Mouse (Mus musculus): ENCODE measurements around the gene Nup133. TPM values are rescaled to one million over a fixed set of nuclear protein-coding genes. Genes with fewer than 3 reads are reported as not detected.
"Not testable (repeated sequence)": the region's sequence is repeated elsewhere in the genome, so short reads cannot be mapped to it uniquely, and the experiment has no call there.

Gene Nup133
- polyA plus RNA-seq, 1 experiment from 2014 or later, result 36.5 TPM

DNA sequence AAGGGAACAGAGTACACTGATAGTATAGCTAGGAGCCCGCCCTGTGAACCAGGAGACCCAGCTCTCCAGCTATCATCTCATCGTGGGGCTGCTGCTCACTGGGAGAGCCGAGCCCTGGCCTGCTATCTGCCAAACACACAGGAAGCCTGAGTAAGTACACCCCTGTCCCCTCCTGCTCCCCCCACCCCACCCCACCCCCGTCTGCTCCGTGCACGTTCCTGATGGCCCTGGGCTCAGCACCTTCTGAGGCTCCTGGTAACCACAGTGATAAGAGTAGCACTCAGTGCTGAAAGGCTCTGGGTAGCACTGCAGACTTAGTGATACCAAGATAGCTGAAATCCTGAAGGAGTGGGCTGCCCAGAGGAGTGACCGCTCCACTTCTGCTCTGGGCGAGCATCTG lies 29.9 kb upstream of the Nup133 start:
- H3K27ac ChIP-seq, result no peak overlapping the region
- ATAC-seq (ENCODE audit: low FRiP score, low read depth), result no peak
- no peak overlapping the region for H3K4me3 ChIP-seq
- H3K9ac ChIP-seq, result no peak overlapping the region
- H3K36me3 ChIP-seq, result no peaks in the 10 kb centered on the region
- no peak overlapping the region for H3K4me2 ChIP-seq (replicated peaks)
- H3K9me3 ChIP-seq, result no peaks in the 10 kb centered on the region
- peaks cover 19% of the 10 kb centered on the region for H3K4me1 ChIP-seq
- 69% methylated on average over 8 of the region's 8 CpGs for WGBS
- H3K27me3 ChIP-seq, result no peaks in the 10 kb centered on the region

DNA sequence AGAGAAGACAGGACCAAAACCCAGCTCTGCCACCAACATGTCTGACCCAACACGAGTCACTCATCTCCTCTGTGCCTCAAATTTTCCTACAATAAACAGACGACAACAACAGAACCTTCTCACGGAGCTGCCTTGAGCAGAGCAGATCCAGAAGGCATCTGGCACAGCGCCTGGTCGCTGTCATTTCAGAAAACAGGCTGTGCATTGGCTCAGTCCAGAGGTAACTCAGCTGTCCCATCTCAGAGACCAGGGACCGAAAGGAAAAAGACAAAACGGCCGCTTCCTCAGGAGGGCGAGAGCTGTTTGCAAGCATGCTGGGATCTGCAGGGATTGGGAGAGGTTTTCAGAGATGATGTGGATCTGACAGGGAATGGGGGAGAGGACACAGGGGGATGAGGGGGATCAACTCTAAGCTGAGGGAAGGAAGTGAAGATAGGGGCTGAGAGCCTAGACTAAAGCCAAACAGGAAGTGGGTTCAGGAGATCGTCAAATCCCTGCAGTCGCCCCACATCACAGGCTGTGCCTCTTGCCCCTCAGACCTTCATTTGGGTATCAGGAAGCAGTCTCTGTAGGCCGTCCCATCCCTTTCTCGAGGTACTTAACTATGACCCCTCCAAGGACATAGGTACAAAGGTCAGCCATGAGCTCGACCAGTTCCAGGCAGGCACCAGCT lies 29.2 kb upstream of the Nup133 start:
- WGBS, result 63% methylated on average over 14 of the region's 14 CpGs
- Histone ChIP-seq H3K27ac (no peak overlapping the region; the same call in 1 of the 2 replicates), H3K9me3 (no peaks in the 10 kb centered on the region), H3K4me3 (no peak overlapping the region), H3K4me1 (peaks cover 17% of the 10 kb centered on the region), H3K36me3 (no peaks in the 10 kb centered on the region), H3K27me3 (no peaks in the 10 kb centered on the region), H3K4me2 (replicated peaks) (no peak overlapping the region; the same call in 1 of the 2 replicates), H3K9ac (no peak overlapping the region)
- ATAC-seq (ENCODE audit: low FRiP score, low read depth), result no peak

DNA sequence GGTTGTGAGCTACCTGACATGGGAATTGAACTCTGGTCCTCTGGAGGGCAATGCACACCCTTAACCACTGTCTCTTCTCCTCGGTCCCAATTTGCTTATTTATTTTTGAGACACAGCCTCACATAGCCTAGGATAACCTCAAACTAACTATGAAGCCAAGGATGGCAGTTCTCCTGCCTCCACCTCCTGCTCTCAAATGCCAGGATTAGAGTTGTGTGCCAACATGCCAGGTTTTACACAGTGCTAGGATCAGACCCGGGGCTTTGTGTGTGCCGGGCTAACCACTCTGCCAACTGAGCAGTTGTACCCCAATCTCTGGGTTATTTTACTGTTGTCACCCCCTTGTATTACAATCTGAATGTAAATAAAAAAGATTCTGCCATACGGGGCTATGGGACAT lies 28.4 kb upstream of the Nup133 start:
- 90% methylated on average over 4 of the region's 4 CpGs for WGBS
- H3K4me3 ChIP-seq, result no peak overlapping the region
- H3K4me2 ChIP-seq (replicated peaks), result no peak overlapping the region
- ATAC-seq (ENCODE audit: low FRiP score, low read depth), result no peak
- no peaks in the 10 kb centered on the region for H3K36me3 ChIP-seq
- H3K9ac ChIP-seq, result no peak overlapping the region
- H3K27ac ChIP-seq, result no peak overlapping the region
- H3K4me1 ChIP-seq, result peaks cover 14% of the 10 kb centered on the region
- no peaks in the 10 kb centered on the region for H3K27me3 ChIP-seq
- H3K9me3 ChIP-seq, result no peaks in the 10 kb centered on the region

DNA sequence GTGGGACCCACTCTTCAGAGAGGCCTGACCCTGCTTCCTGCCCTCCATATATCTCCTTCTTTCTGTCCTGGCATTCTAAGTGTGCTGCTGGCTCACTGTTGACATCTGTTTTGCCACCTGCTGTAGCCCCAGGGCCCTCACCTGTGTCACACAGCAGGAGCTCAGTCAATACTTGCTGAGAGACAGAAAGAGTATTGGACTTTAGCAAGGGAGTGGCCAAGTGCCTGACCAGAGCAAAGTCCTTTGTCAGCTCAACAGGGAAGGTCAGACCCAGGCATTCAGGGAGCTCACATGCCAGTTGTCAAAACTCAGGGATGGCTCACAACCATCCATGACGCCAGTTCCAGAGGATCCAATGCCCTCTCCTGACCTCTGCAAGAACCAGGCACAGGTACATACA lies 24.4 kb upstream of the Nup133 start:
- Histone ChIP-seq H3K4me1 (no peaks in the 10 kb centered on the region), H3K9ac (no peak overlapping the region), H3K27ac (no peak overlapping the region), H3K9me3 (no peaks in the 10 kb centered on the region), H3K27me3 (no peaks in the 10 kb centered on the region), H3K4me2 (replicated peaks) (no peak overlapping the region), H3K36me3 (peaks cover 13% of the 10 kb centered on the region), H3K4me3 (no peak overlapping the region)
- 68% methylated on average over 1 of the region's 1 CpGs for WGBS
- ATAC-seq (ENCODE audit: low FRiP score, low read depth), result no peak

DNA sequence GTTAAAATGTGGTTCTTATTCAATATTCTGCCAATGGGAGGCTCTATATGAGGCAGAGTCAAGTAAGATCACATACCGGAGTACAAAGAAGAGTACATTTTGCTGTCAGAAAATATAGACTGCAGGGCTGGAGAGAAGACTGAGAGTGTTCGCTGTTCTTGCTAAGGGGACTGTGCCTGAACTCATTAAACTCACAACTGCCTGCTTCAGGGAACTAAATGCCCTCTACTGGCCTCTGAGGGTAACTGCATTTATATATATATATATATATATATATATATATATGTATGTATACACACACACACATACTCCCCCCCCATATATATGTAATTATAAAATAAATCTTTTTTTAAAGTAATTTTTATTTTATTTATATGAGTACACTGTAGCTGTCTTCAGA lies 17.8 kb upstream of the Nup133 start:
- H3K36me3 ChIP-seq, result peaks cover 42% of the 10 kb centered on the region
- H3K4me3 ChIP-seq, result no peak overlapping the region
- H3K9me3 ChIP-seq, result no peaks in the 10 kb centered on the region
- WGBS, result 63% methylated on average over 2 of the region's 2 CpGs
- no peak for ATAC-seq (ENCODE audit: low FRiP score, low read depth)
- no peak overlapping the region for H3K4me2 ChIP-seq (replicated peaks)
- H3K27ac ChIP-seq, result no peak overlapping the region
- no peaks in the 10 kb centered on the region for H3K27me3 ChIP-seq
- H3K4me1 ChIP-seq, result no peaks in the 10 kb centered on the region
- H3K9ac ChIP-seq, result no peak overlapping the region

DNA sequence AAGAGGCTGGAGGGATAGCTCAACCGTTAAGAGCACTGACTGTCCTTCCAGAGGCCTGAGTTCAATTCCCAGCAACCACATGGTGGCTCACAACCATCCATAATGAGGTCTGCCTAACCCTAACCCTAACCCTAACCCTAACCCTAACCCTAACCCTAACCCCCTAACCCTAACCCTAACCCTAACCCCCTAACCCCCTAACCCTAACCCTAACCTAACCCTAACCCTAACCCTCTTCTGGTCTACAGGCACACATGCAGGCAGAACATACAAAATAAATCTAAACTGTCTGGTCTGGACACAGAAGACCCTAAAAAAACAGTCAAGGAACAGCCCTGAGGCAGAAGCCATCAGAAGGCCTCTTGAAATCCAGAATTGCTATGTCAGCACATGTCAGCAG lies 12.3 kb upstream of the Nup133 start:
- peaks cover 61% of the 10 kb centered on the region for H3K36me3 ChIP-seq
- no peaks in the 10 kb centered on the region for H3K4me1 ChIP-seq
- H3K4me2 ChIP-seq (replicated peaks), result no peak overlapping the region
- H3K9me3 ChIP-seq, result no peaks in the 10 kb centered on the region
- H3K4me3 ChIP-seq, result no peak overlapping the region
- no peak overlapping the region for H3K27ac ChIP-seq
- no peaks in the 10 kb centered on the region for H3K27me3 ChIP-seq
- no peak overlapping the region for H3K9ac ChIP-seq
- ATAC-seq (ENCODE audit: low FRiP score, low read depth), result no peak
- WGBS, result 75% methylated on average over 1 of the region's 1 CpGs

DNA sequence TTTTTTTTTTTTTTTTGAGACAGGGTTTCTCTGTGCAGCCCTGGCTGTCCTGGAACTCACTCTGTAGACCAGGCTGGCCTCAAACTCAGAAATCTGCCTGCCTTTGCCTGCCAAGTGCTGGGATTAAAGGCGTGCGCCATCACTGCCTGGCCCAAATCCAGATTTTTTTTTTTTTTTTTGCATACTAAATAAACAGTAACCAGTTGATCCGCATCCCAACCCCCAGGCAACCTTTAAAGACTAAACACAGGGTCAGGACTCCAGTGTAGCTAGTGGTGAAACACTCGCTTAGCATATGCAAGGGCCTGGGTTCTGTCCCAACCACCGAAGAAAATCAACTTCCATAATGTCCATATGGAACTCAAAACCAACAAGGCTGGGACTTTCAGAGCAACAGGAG lies 11.5 kb upstream of the Nup133 start:
- 84% methylated on average over 5 of the region's 5 CpGs for WGBS
- not testable (repeated sequence) for ATAC-seq (ENCODE audit: low FRiP score, low read depth)

DNA sequence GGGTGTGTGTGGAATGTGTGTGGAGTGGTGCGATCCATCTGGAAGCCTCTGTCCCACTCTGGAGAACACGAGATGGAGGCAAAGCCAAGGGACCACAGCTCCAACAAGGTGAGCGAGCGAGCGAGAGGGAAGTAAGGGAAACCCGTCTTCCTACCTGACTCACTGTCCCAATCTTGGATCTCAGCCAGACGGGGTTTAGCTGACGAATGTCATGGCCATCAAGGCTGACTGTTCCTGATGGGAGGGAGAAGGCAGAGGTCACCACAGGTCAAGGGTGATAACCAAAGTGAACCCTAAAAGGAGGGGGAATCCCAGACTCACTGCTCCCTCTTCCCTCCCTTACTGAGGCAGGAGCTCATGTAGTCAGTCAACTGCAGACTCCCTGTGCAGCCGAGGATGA lies 11.0 kb upstream of the Nup133 start:
- WGBS, result 86% methylated on average over 9 of the region's 9 CpGs
- Histone ChIP-seq H3K36me3 (peaks cover 57% of the 10 kb centered on the region), H3K27me3 (no peaks in the 10 kb centered on the region)

More for the DNA sequence above, 11.5 kb upstream of the Nup133 start:
- H3K4me3 ChIP-seq; H3K27me3 ChIP-seq; H3K27ac ChIP-seq; H3K4me1 ChIP-seq; H3K4me2 ChIP-seq (replicated peaks); H3K9me3 ChIP-seq; H3K9ac ChIP-seq: not testable (repeated sequence)
- peaks cover 57% of the 10 kb centered on the region for H3K36me3 ChIP-seq

DNA sequence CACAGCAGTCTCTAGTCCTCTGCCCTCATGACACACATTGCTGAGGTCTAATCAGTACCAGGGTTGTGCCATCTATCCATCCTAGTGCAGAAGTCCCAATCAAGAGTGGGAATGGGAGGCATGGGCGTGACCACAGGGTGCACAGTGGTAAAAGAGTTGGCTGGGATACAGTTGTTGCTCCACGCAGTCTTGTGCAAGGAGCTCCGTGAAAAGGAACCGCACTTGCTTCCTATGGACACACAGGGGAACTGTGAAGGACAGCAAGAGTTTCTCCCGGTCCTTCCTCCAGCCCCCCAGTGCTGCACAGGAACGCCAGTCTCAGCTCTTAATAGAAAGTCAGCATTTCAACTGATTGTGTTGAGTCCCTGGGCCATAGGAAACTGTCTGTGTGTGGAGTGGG lies 10.4 kb upstream of the Nup133 start:
- no peaks in the 10 kb centered on the region for H3K9me3 ChIP-seq
- H3K4me2 ChIP-seq (replicated peaks), result no peak overlapping the region
- no peak overlapping the region for H3K4me3 ChIP-seq
- H3K27me3 ChIP-seq, result no peaks in the 10 kb centered on the region
- H3K36me3 ChIP-seq, result peaks cover 57% of the 10 kb centered on the region
- ATAC-seq (ENCODE audit: low FRiP score, low read depth), result no peak
- H3K9ac ChIP-seq, result no peak overlapping the region
- H3K4me1 ChIP-seq, result no peaks in the 10 kb centered on the region
- 90% methylated on average over 6 of the region's 6 CpGs for WGBS
- H3K27ac ChIP-seq, result no peak overlapping the region

More for the DNA sequence above, 11.0 kb upstream of the Nup133 start:
- Histone ChIP-seq H3K27ac (no peak overlapping the region), H3K4me2 (replicated peaks) (no peak overlapping the region), H3K9me3 (no peaks in the 10 kb centered on the region), H3K9ac (no peak overlapping the region), H3K4me3 (no peak overlapping the region), H3K4me1 (no peaks in the 10 kb centered on the region)
- no peak for ATAC-seq (ENCODE audit: low FRiP score, low read depth)

DNA sequence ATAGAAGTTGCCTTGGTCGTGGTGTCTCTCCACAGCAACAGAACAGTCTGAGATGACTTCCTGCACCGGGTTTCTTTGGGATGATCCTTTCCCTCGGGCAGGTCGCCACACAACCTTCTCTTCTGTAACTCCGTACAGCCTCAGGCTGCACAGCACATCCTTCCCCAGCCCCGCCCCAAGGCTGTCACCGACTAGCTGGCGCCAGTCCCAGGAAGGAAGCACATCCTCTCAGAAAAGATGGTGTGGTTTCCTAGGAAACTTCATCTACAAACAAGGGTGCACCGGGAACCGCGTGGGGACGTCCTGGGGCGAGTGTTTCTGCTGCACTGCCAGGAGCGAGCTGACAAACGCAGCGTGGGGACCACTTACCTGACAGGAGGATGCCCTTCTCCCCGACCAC lies 9.1 kb upstream of the Nup133 start:
- Histone ChIP-seq H3K27me3 (no peaks in the 10 kb centered on the region), H3K9me3 (no peaks in the 10 kb centered on the region), H3K4me2 (replicated peaks) (no peak overlapping the region), H3K36me3 (peaks cover 54% of the 10 kb centered on the region), H3K4me1 (no peaks in the 10 kb centered on the region), H3K27ac (no peak overlapping the region), H3K9ac (no peak overlapping the region), H3K4me3 (no peak overlapping the region)
- WGBS, result 81% methylated on average over 17 of the region's 17 CpGs
- no peak for ATAC-seq (ENCODE audit: low FRiP score, low read depth)

DNA sequence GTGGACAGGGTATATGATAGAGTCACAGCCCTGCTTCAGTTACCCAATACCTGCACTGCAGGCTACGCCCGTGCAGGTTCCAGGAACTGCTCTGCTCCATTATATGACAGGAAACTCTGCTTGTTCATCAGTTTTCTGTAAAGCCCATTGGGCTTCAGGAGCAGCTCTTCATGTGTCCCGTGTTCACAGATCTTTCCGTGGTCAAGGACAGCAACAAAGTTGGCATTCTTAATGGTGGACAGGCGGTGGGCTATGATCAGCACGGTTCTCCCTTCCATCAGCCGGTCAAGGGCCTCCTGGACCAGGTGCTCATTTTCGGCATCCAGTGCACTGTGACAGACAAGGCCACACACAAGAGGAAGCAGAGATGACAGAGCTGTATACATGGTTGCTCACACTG lies 5.2 kb upstream of the Nup133 start:
- Histone ChIP-seq H3K9me3 (no peaks in the 10 kb centered on the region), H3K27ac (no peak overlapping the region), H3K4me2 (replicated peaks) (no peak overlapping the region), H3K4me3 (no peak overlapping the region), H3K27me3 (no peaks in the 10 kb centered on the region), H3K36me3 (peaks cover 34% of the 10 kb centered on the region), H3K9ac (no peak overlapping the region), H3K4me1 (peaks cover 8% of the 10 kb centered on the region; the same call in 1 of the 2 replicates)
- ATAC-seq (ENCODE audit: low FRiP score, low read depth), result no peak
- WGBS, result 91% methylated on average over 8 of the region's 8 CpGs

DNA sequence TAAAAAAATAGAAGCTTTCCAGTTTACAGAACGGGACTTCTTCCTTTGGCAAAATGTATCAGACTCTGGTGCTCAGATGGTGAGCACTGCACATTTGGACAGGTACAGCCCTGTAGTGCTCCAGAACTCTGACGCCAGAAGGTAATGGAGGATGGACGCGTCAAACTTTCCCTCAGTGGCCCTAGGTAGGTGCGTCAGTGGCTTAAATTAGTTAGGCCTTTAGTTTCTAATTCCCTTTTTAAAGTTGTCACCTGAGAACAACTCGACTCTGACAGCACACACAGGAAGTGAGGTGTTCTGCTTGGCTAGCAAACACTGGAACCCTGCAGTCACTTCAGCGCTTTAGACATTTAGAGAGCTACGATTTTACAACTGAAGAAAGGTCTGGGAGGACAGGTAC lies 4.6 kb upstream of the Nup133 start:
- 82% methylated on average over 8 of the region's 8 CpGs for WGBS
- ATAC-seq (ENCODE audit: low FRiP score, low read depth), result no peak
- H3K36me3 ChIP-seq, result peaks cover 29% of the 10 kb centered on the region

More for the DNA sequence above, 4.6 kb upstream of the Nup133 start:
- no peak overlapping the region for H3K27ac ChIP-seq
- H3K4me3 ChIP-seq, result no peak overlapping the region
- H3K9ac ChIP-seq, result no peak overlapping the region
- H3K9me3 ChIP-seq, result no peaks in the 10 kb centered on the region
- H3K4me1 ChIP-seq, result peaks cover 8% of the 10 kb centered on the region; the same call in 1 of the 2 replicates
- H3K27me3 ChIP-seq, result no peaks in the 10 kb centered on the region
- H3K4me2 ChIP-seq (replicated peaks), result no peak overlapping the region
